Mouse (Mus musculus) cortical plate, adult 2 months (tissue): ENCODE data around the gene Gpr33.

ENCODE experiments used
- CTCF ChIP-seq: fragments of 200-500 bp; IDR thresholded peaks from 2 replicates; pipeline ENCODE4 v1.5.1; 2011; ENCODE audit warnings: mild to moderate bottlenecking, control low read depth, low read length; ENCODE audit not compliant: insufficient read depth; ENCODE audit errors: extremely low read depth
- POLR2A ChIP-seq: fragments of 200-500 bp; IDR thresholded peaks from 2 replicates; pipeline ENCODE4 v1.6.1; 2011; ENCODE audit warnings: mild to moderate bottlenecking, low read length, control low read depth; ENCODE audit not compliant: insufficient read depth; ENCODE audit errors: extremely low read depth

GRCm38 (mm10) chr12:52032276-52032675 lies 4.4 kb upstream of the Gpr33 start:
- no peak for TF ChIP-seq POLR2A
- TF ChIP-seq CTCF, result no peak
